Mouse (Mus musculus) heart, embryonic 14.5 days (tissue): ENCODE data around the gene Cdh8. TPM values are rescaled to one million over a fixed set of nuclear protein-coding genes. Genes with fewer than 3 reads are reported as not detected.

Experiments used
- ATAC-seq: fragments of 200-750 bp; cut with Nextera tagmentation; 2 replicates; pipeline ENCODE4 v1.8.0; 2017; ENCODE audit warnings: low read depth, moderate TSS enrichment; ENCODE audit not compliant: insufficient number of reproducible peaks, insufficient read depth, low FRiP score
- H3K27ac ChIP-seq, 2 experiments: fragments of 200-500 bp in 1 of 2; fragments of 300-500 bp in 1 of 2; sonication (generic) in 1 of 2; replicated peaks in 1 of 2; 2 replicates each; pipeline ENCODE4 v1.5.1; 2012 to 2014; ENCODE audit warnings: low read depth in 2 of 2, low read length in 2 of 2, control low read depth in 1 of 2, mild to moderate bottlenecking in 1 of 2, mixed read lengths in 1 of 2; ENCODE audit not compliant: control insufficient read depth in 1 of 2, insufficient read depth in 1 of 2
- H3K27me3 ChIP-seq: fragments of 300-500 bp; sonication (generic); 2 replicates; pipeline ENCODE4 v1.6.1; 2014; ENCODE audit warnings: mild to moderate bottlenecking, low read length, control low read depth; ENCODE audit not compliant: control insufficient read depth, insufficient read depth
- H3K36me3 ChIP-seq: fragments of 300-500 bp; sonication (generic); 2 replicates; pipeline ENCODE4 v1.6.1; 2014; ENCODE audit warnings: mild to moderate bottlenecking, control low read depth, low read length, mixed read lengths; ENCODE audit not compliant: control insufficient read depth, insufficient read depth
- H3K4me1 ChIP-seq, 2 experiments: fragments of 200-500 bp in 1 of 2; fragments of 300-500 bp in 1 of 2; sonication (generic) in 1 of 2; 2 replicates each; pipeline ENCODE4 v1.6.1; 2012 to 2014; ENCODE audit warnings: low read length in 2 of 2, control low read depth in 1 of 2, mixed read lengths in 1 of 2; ENCODE audit not compliant: control insufficient read depth in 2 of 2, insufficient read depth in 2 of 2
- H3K4me2 ChIP-seq: fragments of 300-500 bp; sonication (generic); 2 replicates; pipeline ENCODE4 v1.6.1; 2014; ENCODE audit warnings: mild to moderate bottlenecking, low read length
- H3K4me3 ChIP-seq, 2 experiments: fragments of 200-500 bp in 1 of 2; fragments of 300-500 bp in 1 of 2; sonication (generic) in 1 of 2; 2 replicates each; pipeline ENCODE4 v1.5.1; 2012 to 2014; ENCODE audit warnings: low read length in 2 of 2, mild to moderate bottlenecking in 2 of 2, control low read depth in 1 of 2, low read depth in 1 of 2, moderate library complexity in 1 of 2; ENCODE audit not compliant: control insufficient read depth in 1 of 2, insufficient read depth in 1 of 2
- H3K9ac ChIP-seq: fragments of 300-500 bp; sonication (generic); 2 replicates; pipeline ENCODE4 v1.6.1; 2014; ENCODE audit warnings: mild to moderate bottlenecking, low read length
- H3K9me3 ChIP-seq: fragments of 300-500 bp; sonication (generic); 2 replicates; pipeline ENCODE4 v1.6.1; 2016; ENCODE audit warnings: low read length, control low read depth; ENCODE audit not compliant: control insufficient read depth
- WGBS: fragments of 180-500 bp; shearing (Covaris S2); extraction: QIAGEN DNeasy Blood & Tissue Kit; methylation state at CpG from one replicate; pipeline ENCODE4 v1.1.7; 2014; 5-methylcytosine and 5-hydroxymethylcytosine counted together
- polyA plus RNA-seq: library from polyadenylated mRNA; unstranded; fragments of >200 nt; fragmentation: Nextera tagmentation; extraction: Ambion mirVana; gene quantifications from 2 replicates; pipeline ENCODE4 v1.2.1, GENCODE M21; 2014

The Cdh8 gene
- polyA plus RNA-seq, 1 experiment from 2014 or later = 1.1 TPM

DNA sequence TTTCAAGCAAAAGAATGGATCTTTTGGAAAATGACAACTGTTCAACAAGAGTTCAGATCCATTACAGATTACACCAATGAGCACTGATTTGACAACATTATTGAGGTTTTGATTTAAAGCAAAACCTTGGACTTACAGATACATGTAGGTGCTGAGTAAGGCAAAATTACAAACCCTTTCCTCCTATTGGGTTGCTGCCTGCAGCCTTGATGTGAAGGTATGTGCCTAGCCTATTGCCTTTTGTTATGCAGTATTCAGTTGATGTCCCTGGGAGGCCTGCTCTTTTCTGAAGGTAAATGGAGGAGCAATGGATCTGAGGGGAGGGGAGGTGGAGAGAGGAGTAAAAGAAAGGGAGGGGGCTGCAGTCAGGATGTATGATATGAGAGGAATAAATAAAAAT, 135.9 kb downstream of the Cdh8 start:
- no peaks in the 10 kb centered on the region for H3K36me3 ChIP-seq
- H3K27ac ChIP-seq = no peak overlapping the region
- H3K9ac ChIP-seq = no peak overlapping the region
- ATAC-seq = no peak
- no peaks in the 10 kb centered on the region for H3K4me1 ChIP-seq
- H3K4me3 ChIP-seq = no peak overlapping the region
- no peak overlapping the region for H3K4me2 ChIP-seq
- H3K9me3 ChIP-seq = no peaks in the 10 kb centered on the region
- H3K27me3 ChIP-seq = no peaks in the 10 kb centered on the region

GRCm38 (mm10) chr8:99267133-99267532, 149.1 kb downstream of the Cdh8 start:
- Histone ChIP-seq H3K4me3 (no peak overlapping the region), H3K9me3 (no peaks in the 10 kb centered on the region), H3K4me2 (no peak overlapping the region), H3K9ac (no peak overlapping the region), H3K27me3 (no peaks in the 10 kb centered on the region), H3K36me3 (no peaks in the 10 kb centered on the region), H3K4me1 (no peaks in the 10 kb centered on the region), H3K27ac (no peak overlapping the region)
- 51% methylated on average over 3 of the region's 3 CpGs for WGBS
- no peak for ATAC-seq

GRCm38 (mm10) chr8:99234372-99234771, 181.9 kb downstream of the Cdh8 start:
- H3K27me3 ChIP-seq = no peaks in the 10 kb centered on the region
- H3K36me3 ChIP-seq = no peaks in the 10 kb centered on the region
- no peak overlapping the region for H3K4me3 ChIP-seq
- no peaks in the 10 kb centered on the region for H3K4me1 ChIP-seq
- 80% methylated on average over 4 of the region's 4 CpGs for WGBS
- H3K9me3 ChIP-seq = no peaks in the 10 kb centered on the region
- no peak for ATAC-seq
- no peak overlapping the region for H3K4me2 ChIP-seq
- no peak overlapping the region for H3K9ac ChIP-seq
- no peak overlapping the region for H3K27ac ChIP-seq

GRCm38 (mm10) chr8:99223697-99224096, 192.6 kb downstream of the Cdh8 start:
- Histone ChIP-seq H3K9me3 (no peaks in the 10 kb centered on the region), H3K36me3 (no peaks in the 10 kb centered on the region), H3K9ac (no peak overlapping the region), H3K4me2 (no peak overlapping the region), H3K27me3 (no peaks in the 10 kb centered on the region), H3K4me1 (no peaks in the 10 kb centered on the region), H3K4me3 (no peak overlapping the region), H3K27ac (no peak overlapping the region)
- no peak for ATAC-seq
- 58% methylated on average over 6 of the region's 6 CpGs for WGBS

- no peaks in the 10 kb centered on the region for H3K4me1 ChIP-seq
- no peak overlapping the region for H3K27ac ChIP-seq
- H3K4me3 ChIP-seq = no peak overlapping the region
- no peaks in the 10 kb centered on the region for H3K36me3 ChIP-seq
- no peaks in the 10 kb centered on the region for H3K27me3 ChIP-seq
- H3K9me3 ChIP-seq = no peaks in the 10 kb centered on the region
- H3K9ac ChIP-seq = no peak overlapping the region
- ATAC-seq = no peak
- H3K4me2 ChIP-seq = no peak overlapping the region
- 81% methylated on average over 7 of the region's 7 CpGs for WGBS
These were observed 211.1 kb downstream of the Cdh8 start for GRCm38 (mm10) chr8:99205194-99205593.

DNA sequence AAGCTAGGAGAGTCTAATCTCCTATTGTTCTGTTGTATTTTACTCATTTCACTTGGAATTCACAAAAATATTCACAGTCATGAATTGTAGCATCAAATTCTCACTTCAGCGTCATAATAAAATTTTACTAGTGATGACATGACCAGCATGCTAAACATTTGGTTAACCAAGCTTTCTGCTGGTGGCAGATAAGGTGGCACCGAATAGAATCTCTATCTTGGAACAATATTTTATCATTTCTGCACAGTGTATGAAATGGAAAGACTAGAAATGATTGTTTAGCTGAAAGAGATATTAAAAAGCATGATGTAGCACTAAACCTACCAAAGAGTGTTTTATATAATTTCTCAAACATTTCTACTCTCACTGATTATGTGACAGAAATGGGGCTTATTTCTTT, 225.6 kb downstream of the Cdh8 start:
- H3K27ac ChIP-seq = no peak overlapping the region
- H3K4me1 ChIP-seq = no peaks in the 10 kb centered on the region
- H3K9ac ChIP-seq = no peak overlapping the region
- no peaks in the 10 kb centered on the region for H3K27me3 ChIP-seq
- H3K36me3 ChIP-seq = no peaks in the 10 kb centered on the region
- no peak for ATAC-seq
- no peak overlapping the region for H3K4me2 ChIP-seq
- H3K4me3 ChIP-seq = no peak overlapping the region
- no peaks in the 10 kb centered on the region for H3K9me3 ChIP-seq
- 86% methylated on average over 2 of the region's 2 CpGs for WGBS

DNA sequence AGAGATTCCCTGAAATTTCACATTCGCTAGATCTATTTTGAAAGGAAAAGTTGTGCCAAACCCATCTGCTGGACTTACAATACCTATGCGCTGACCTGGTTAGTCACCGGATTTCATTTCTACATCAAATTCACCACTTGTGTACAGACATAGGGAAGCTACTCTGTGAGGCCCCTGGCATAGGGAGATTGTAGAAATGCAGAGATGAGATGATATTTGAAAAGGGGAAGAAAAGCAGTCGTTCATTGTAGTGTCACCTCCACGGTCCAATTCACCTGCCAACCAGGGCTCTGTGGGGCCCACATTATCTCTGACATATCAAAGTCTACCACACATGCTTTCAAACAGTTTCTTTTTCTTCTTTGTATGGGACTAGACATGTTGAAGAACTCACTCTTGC, 229.4 kb downstream of the Cdh8 start:
- Histone ChIP-seq H3K36me3 (no peaks in the 10 kb centered on the region), H3K9ac (no peak overlapping the region), H3K9me3 (no peaks in the 10 kb centered on the region), H3K27ac (no peak overlapping the region), H3K4me1 (no peaks in the 10 kb centered on the region), H3K27me3 (no peaks in the 10 kb centered on the region), H3K4me3 (no peak overlapping the region), H3K4me2 (no peak overlapping the region)
- 87% methylated on average over 5 of the region's 5 CpGs for WGBS
- no peak for ATAC-seq

DNA sequence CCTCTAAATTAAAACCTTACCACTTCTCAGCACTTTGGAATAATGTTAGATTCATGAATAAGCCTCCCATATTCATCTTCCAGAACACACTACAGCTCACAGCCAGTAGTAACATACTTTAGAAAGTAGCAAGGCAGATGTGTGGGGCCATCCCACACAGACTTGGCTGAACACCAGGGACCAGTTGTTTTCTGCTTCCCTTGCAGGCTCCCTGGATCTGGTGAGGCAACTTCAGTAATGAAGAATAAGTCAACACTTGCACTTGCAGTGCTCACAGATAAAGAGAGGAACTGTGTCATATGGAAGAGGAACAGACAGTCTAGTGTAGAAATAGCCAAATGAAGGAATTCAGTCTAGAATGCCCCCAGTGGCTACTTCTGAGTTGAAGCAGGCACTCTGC, 232.1 kb downstream of the Cdh8 start:
- no peak for ATAC-seq
- Histone ChIP-seq H3K4me2 (no peak overlapping the region), H3K27me3 (no peaks in the 10 kb centered on the region), H3K4me1 (no peaks in the 10 kb centered on the region), H3K9ac (no peak overlapping the region), H3K36me3 (no peaks in the 10 kb centered on the region), H3K27ac (no peak overlapping the region), H3K9me3 (no peaks in the 10 kb centered on the region), H3K4me3 (no peak overlapping the region)
